ENCODE assay signal across 15 mouse cellular contexts in the genomic region with DNA sequence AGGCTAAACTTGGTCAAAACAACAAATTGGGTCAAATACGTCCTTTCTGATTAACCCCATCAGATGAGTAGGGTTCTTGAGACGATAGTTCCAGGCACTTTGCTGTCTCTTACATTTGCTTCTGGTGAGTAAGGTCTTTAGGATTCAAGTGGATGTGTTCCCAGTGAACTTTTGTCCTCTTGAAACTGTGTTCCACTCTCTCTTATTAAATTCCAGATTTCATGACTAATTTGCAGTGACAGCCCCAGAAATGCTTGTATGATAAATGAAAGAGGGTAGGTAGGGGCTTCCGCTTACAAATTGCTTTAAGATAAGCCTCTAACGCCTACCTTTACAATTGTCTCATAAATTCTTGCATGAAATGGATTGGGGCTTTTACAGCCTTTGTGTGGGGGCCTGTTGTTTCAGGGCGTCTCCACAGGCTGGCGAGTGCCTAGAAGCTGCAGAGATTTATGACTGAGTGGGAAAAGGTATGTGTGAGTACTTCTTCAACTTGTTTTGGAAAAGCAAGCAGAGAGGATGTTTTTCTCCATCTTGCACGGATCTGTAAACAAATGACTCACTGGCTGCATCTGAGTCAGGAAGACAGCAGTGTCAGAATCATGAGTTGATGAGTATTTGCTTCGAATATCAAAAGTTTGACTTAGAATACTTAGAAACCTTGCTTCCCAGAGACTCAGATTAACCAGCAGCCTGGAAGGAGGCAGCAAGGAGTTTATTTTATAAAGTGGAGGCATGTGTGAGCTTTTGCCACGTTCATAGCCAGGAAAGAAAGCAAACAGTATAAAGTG.
A peak's percentile ranks its signal among the peaks of the same experiment; 100 is the strongest.
DNase-seq lines count a peak whose midpoint lies in the region; ATAC-seq and TF ChIP-seq lines count a peak whose summit lies in the region.
"Had no signal": no experiment of that assay in that cellular context is flagged by ENCODE, and none has a peak within 500 bp of the region (broad histone marks: within the 10 kb centered on the region; RNA-seq: fewer than 3 reads in every experiment).

No protein-coding gene starts in this region.

- no peak overlapping the region for H3K9ac ChIP-seq in intestine, embryonic 15.5 days
- no peak overlapping the region for H3K9ac ChIP-seq in midbrain, embryonic 14.5 days (replicated peaks; ENCODE audit: low read length)
- H3K9ac ChIP-seq: heart, embryonic 13.5 days; liver, embryonic 15.5 days; midbrain, embryonic 12.5 days had no signal

- no peaks in the 10 kb centered on the region for H3K27me3 ChIP-seq in intestine, embryonic 15.5 days (replicated peaks)
- H3K27me3 ChIP-seq in midbrain, embryonic 14.5 days (ENCODE audit: control insufficient read depth, insufficient read depth, low read length): no peaks in the 10 kb centered on the region
- H3K27me3 ChIP-seq: heart, embryonic 13.5 days; liver, embryonic 15.5 days had no signal

- H3K36me3 ChIP-seq in intestine, embryonic 15.5 days: no peaks in the 10 kb centered on the region
- H3K36me3 ChIP-seq in midbrain, embryonic 14.5 days (ENCODE audit: control insufficient read depth, insufficient read depth, low read length): no peaks in the 10 kb centered on the region
- H3K36me3 ChIP-seq: heart, embryonic 13.5 days; liver, embryonic 15.5 days; midbrain, embryonic 12.5 days had no signal

- peak; percentile 27 for ATAC-seq in intestine, embryonic 15.5 days
- ATAC-seq in midbrain, embryonic 14.5 days (ENCODE audit: low FRiP score, low TSS enrichment): no peak

- no peaks in the 10 kb centered on the region for H3K9me3 ChIP-seq in intestine, embryonic 15.5 days
- no peaks in the 10 kb centered on the region for H3K9me3 ChIP-seq in midbrain, embryonic 14.5 days (ENCODE audit: control insufficient read depth, low read length)
- H3K9me3 ChIP-seq: heart, embryonic 13.5 days; liver, embryonic 15.5 days; midbrain, embryonic 12.5 days had no signal

- TF ChIP-seq CTCF in layer of hippocampus, adult 2 months (conservative IDR thresholded peaks at IDR 0.05): no peak

- WGBS in intestine, embryonic 15.5 days: 15% methylated on average over 9 of the region's 9 CpGs
- WGBS in midbrain, embryonic 14.5 days: 30% methylated on average over 9 of the region's 9 CpGs

- H3K27ac ChIP-seq in layer of hippocampus, adult 2 months: peak overlapping the region; percentile 56; the same call in 1 of the 2 replicates
- peak overlapping the region; percentile 27; the same call in 1 of the 2 replicates for H3K27ac ChIP-seq in intestine, embryonic 15.5 days
- no peak overlapping the region for H3K27ac ChIP-seq in midbrain, embryonic 14.5 days (replicated peaks; ENCODE audit: low read depth, low read length)
- H3K27ac ChIP-seq: heart, embryonic 13.5 days; liver, embryonic 15.5 days; midbrain, embryonic 12.5 days had no signal

- H3K4me3 ChIP-seq in layer of hippocampus, adult 2 months: no peak overlapping the region
- no peak overlapping the region for H3K4me3 ChIP-seq in intestine, embryonic 15.5 days (replicated peaks)
- no peak overlapping the region for H3K4me3 ChIP-seq in midbrain, embryonic 14.5 days (replicated peaks; ENCODE audit: low read depth, low read length)
- H3K4me3 ChIP-seq: heart, embryonic 13.5 days; liver, embryonic 15.5 days; midbrain, embryonic 12.5 days had no signal

- H3K4me1 ChIP-seq in intestine, embryonic 15.5 days (replicated peaks): peaks cover 10% of the 10 kb centered on the region
- 0 out of 2 replicates have a peak, but pooled peaks cover 10% of the 10 kb centered on the region for H3K4me1 ChIP-seq in midbrain, embryonic 14.5 days (ENCODE audit: control insufficient read depth, insufficient read depth, low read length)
- H3K4me1 ChIP-seq: liver, embryonic 15.5 days had no signal

- H3K4me2 ChIP-seq in intestine, embryonic 15.5 days (replicated peaks): no peak overlapping the region
- H3K4me2 ChIP-seq in midbrain, embryonic 14.5 days (ENCODE audit: low read length): no peak overlapping the region
- H3K4me2 ChIP-seq: heart, embryonic 13.5 days; liver, embryonic 15.5 days; midbrain, embryonic 12.5 days had no signal

- peak; percentile 37 for DNase-seq in embryo, embryonic 10.5 days (ENCODE audit: low spot score)
- no peak for DNase-seq in embryo, embryonic 10 days (ENCODE audit: low spot score)
- DNase-seq in layer of hippocampus, adult 2 months (ENCODE audit: low spot score in 2 of 2): no peak
- no peak for DNase-seq in layer of hippocampus, adult 11-12 months (ENCODE audit: low spot score)
- peak; percentile 85 for DNase-seq in Muller cell, postnatal 12 days (ENCODE audit: inconsistent ontology term)
- DNase-seq in right cerebral cortex, postnatal 10 days (ENCODE audit: low spot score in 2 of 2): no peak
- DNase-seq in midbrain, embryonic 14.5 days: no peak
- DNase-seq: adrenal gland, postnatal 10 days; kidney, adult 9 months; layer of hippocampus, adult 9-11 months; spleen, adult 18-20 months had no signal

Comparison
In these comparisons a context has a peak if more than half of its experiments do, and no peak if none do; other contexts are left out.
1. DNase-seq: peak in embryo, embryonic 10.5 days (single experiment) and Muller cell, postnatal 12 days (single experiment); none in embryo, embryonic 10 days (single experiment), layer of hippocampus, adult 2 months (0 of 2), layer of hippocampus, adult 11-12 months (single experiment), right cerebral cortex, postnatal 10 days (0 of 2) and midbrain, embryonic 14.5 days (single experiment).